Mouse (Mus musculus): ENCODE measurements around the gene Tmem131.

- TF ChIP-seq CEBPB (IDR thresholded peaks at IDR 0.05; ENCODE audit: insufficient read depth, poor library complexity, severe bottlenecking) = no peak
- no peak for TF ChIP-seq POLR2A (IDR thresholded peaks at IDR 0.05; ENCODE audit: insufficient read length, low read depth)
- no peak for TF ChIP-seq SRF (IDR thresholded peaks at IDR 0.05; ENCODE audit: control insufficient read depth, insufficient read length, low read depth)
- no peak for TF ChIP-seq POLR2AphosphoS2 (IDR thresholded peaks at IDR 0.05; ENCODE audit: insufficient read length, low read depth)
- TF ChIP-seq TCF12 (IDR thresholded peaks at IDR 0.05; ENCODE audit: insufficient read depth, poor library complexity, severe bottlenecking) = no peak
Observed at GRCm38 (mm10) chr1:36861775-36862174, 81.7 kb downstream of the Tmem131 start.

Measured in myocyte (in vitro differentiated cells).